ENCODE assay signal across 9 mouse cellular contexts in the genomic region with DNA sequence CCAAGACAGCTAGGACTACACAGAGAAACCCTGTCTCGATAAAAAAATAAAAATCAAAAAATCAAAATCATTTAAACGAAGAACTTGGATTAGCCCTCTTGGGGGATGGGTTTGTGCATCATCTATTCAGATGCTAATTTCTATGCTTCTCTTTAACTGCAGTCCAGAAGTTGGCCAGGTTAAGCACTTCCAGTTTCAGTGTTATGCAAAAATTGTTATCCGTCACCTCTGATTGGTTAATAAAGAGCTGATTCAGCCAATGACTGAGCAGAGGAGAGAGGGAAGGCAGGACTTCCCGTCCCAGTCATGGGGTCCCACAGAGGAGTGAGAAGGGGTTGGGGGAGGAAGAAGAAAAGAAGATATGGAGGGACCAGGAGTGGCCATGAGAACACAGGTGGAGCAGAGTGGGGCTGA. TPM values are rescaled to one million over a fixed set of nuclear protein-coding genes. Genes with fewer than 3 reads are reported as not detected.
DNase-seq lines count a peak whose midpoint lies in the region; ATAC-seq and TF ChIP-seq lines count a peak whose summit lies in the region.
"Had no signal": no experiment of that assay in that cellular context is flagged by ENCODE, and none has a peak within 500 bp of the region (broad histone marks: within the 10 kb centered on the region; RNA-seq: fewer than 3 reads in every experiment).

No protein-coding gene starts in this region.

- H3K9me3 ChIP-seq in forebrain, embryonic 11.5 days (ENCODE audit: control insufficient read depth, low read length): no peaks in the 10 kb centered on the region
- no peaks in the 10 kb centered on the region for H3K9me3 ChIP-seq in forebrain, embryonic 16.5 days (ENCODE audit: control insufficient read depth, low read length)
- H3K9me3 ChIP-seq in liver, embryonic 13.5 days (replicated peaks): no peaks in the 10 kb centered on the region
- H3K9me3 ChIP-seq in stomach, postnatal 0 days (ENCODE audit: control insufficient read depth, low read length): no peaks in the 10 kb centered on the region

- H3K4me1 ChIP-seq in forebrain, embryonic 11.5 days (replicated peaks; ENCODE audit: control insufficient read depth, insufficient read depth, low read length): peaks cover 2% of the 10 kb centered on the region; the same call in 1 of the 2 replicates
- H3K4me1 ChIP-seq in forebrain, embryonic 16.5 days (replicated peaks; ENCODE audit: control insufficient read depth, insufficient read depth, low read length): peaks cover 31% of the 10 kb centered on the region
- H3K4me1 ChIP-seq in testis, adult 2 months (ENCODE audit: control insufficient read depth, insufficient read depth, low read length): peaks cover 3% of the 10 kb centered on the region; the same call in 1 of the 2 replicates
- H3K4me1 ChIP-seq in liver, embryonic 13.5 days (replicated peaks): peaks cover 48% of the 10 kb centered on the region
- H3K4me1 ChIP-seq in stomach, postnatal 0 days (replicated peaks; ENCODE audit: control insufficient read depth, insufficient read depth): 0 out of 2 replicates have a peak, but pooled peaks cover 2% of the 10 kb centered on the region

- no peak for DNase-seq in forebrain, embryonic 11.5 days (ENCODE audit: low spot score)
- no peak for DNase-seq in testis, postnatal 10 days (ENCODE audit: low spot score)
- peak; percentile 44 for DNase-seq in liver, embryonic 13.5 days
- DNase-seq in stomach, postnatal 0 days (ENCODE audit: low spot score): no peak
- no peak for DNase-seq in cerebellum, adult 11-12 months
- DNase-seq in right cerebral cortex, adult 2 months (ENCODE audit: low spot score in 2 of 2): no peak
- DNase-seq: cerebellum, adult 11 months had no signal

- H3K36me3 ChIP-seq in forebrain, embryonic 11.5 days (ENCODE audit: control insufficient read depth, insufficient read depth, low read length): peaks cover 4% of the 10 kb centered on the region; the same call in 1 of the 2 replicates
- no peaks in the 10 kb centered on the region for H3K36me3 ChIP-seq in forebrain, embryonic 16.5 days (ENCODE audit: control insufficient read depth, insufficient read depth)
- peaks cover 1% of the 10 kb centered on the region; the same call in 1 of the 2 replicates for H3K36me3 ChIP-seq in testis, adult 2 months (ENCODE audit: control insufficient read depth, insufficient read depth, low read length)
- peaks cover 19% of the 10 kb centered on the region for H3K36me3 ChIP-seq in liver, embryonic 13.5 days
- H3K36me3 ChIP-seq in stomach, postnatal 0 days (ENCODE audit: control insufficient read depth, insufficient read depth, low read length): peaks cover 3% of the 10 kb centered on the region; the same call in 1 of the 2 replicates

- ATAC-seq in forebrain, embryonic 11.5 days (replicated peaks; ENCODE audit: low FRiP score): no peak
- ATAC-seq in forebrain, embryonic 16.5 days: no peak
- ATAC-seq in liver, embryonic 13.5 days (ENCODE audit: low read depth): no peak
- peak; percentile 32 for ATAC-seq in stomach, postnatal 0 days (ENCODE audit: low FRiP score, low TSS enrichment)

- H3K27ac ChIP-seq in forebrain, embryonic 11.5 days (ENCODE audit: low read depth, low read length): no peak overlapping the region
- no peak overlapping the region for H3K27ac ChIP-seq in forebrain, embryonic 16.5 days (ENCODE audit: low read length)
- no peak overlapping the region for H3K27ac ChIP-seq in testis, adult 2 months (ENCODE audit: control insufficient read depth, insufficient read depth, low read depth, low read length)
- H3K27ac ChIP-seq in liver, embryonic 13.5 days: no peak overlapping the region; the same call in 1 of the 2 replicates
- peak overlapping the region; percentile 76; the same call in 1 of the 2 replicates for H3K27ac ChIP-seq in stomach, postnatal 0 days (replicated peaks)

- H3K4me3 ChIP-seq in forebrain, embryonic 11.5 days (ENCODE audit: low read depth, low read length): no peak overlapping the region
- H3K4me3 ChIP-seq in forebrain, embryonic 16.5 days (replicated peaks; ENCODE audit: low read length): no peak overlapping the region
- peak overlapping the region; percentile 37; the same call in 1 of the 2 replicates for H3K4me3 ChIP-seq in testis, adult 2 months (ENCODE audit: control insufficient read depth, low read depth, low read length)
- H3K4me3 ChIP-seq in liver, embryonic 13.5 days (replicated peaks): peak overlapping the region; percentile 30
- H3K4me3 ChIP-seq in stomach, postnatal 0 days (ENCODE audit: low read depth, low read length): no peak overlapping the region

- TF ChIP-seq CTCF in testis, adult 2 months (IDR thresholded peaks at IDR 0.05; ENCODE audit: control insufficient read depth, insufficient read depth, insufficient replicate concordance, low read depth, low read length): no peak
- no peak for TF ChIP-seq CTCF in stomach, postnatal 0 days (IDR thresholded peaks at IDR 0.05; ENCODE audit: low read depth)

- WGBS in forebrain, embryonic 11.5 days: 69% methylated on average over 4 of the region's 4 CpGs
- 57% methylated on average over 4 of the region's 4 CpGs for WGBS in forebrain, embryonic 16.5 days
- 44% methylated on average over 4 of the region's 4 CpGs for WGBS in liver, embryonic 13.5 days (ENCODE audit: insufficient replicate concordance)
- 66% methylated on average over 4 of the region's 4 CpGs for WGBS in stomach, postnatal 0 days

- no peaks in the 10 kb centered on the region for H3K27me3 ChIP-seq in forebrain, embryonic 11.5 days (ENCODE audit: control insufficient read depth, insufficient read depth, low read length)
- no peaks in the 10 kb centered on the region for H3K27me3 ChIP-seq in forebrain, embryonic 16.5 days (replicated peaks; ENCODE audit: control insufficient read depth, insufficient read depth, low read length)
- no peaks in the 10 kb centered on the region for H3K27me3 ChIP-seq in testis, adult 2 months (ENCODE audit: control insufficient read depth, insufficient read depth, low read length)
- H3K27me3 ChIP-seq in liver, embryonic 13.5 days: no peaks in the 10 kb centered on the region
- H3K27me3 ChIP-seq in stomach, postnatal 0 days (ENCODE audit: control insufficient read depth, insufficient read depth, low read length): no peaks in the 10 kb centered on the region

- H3K9ac ChIP-seq in forebrain, embryonic 11.5 days (ENCODE audit: low read length): no peak overlapping the region
- H3K9ac ChIP-seq in forebrain, embryonic 16.5 days (replicated peaks; ENCODE audit: low read depth, low read length): no peak overlapping the region
- H3K9ac ChIP-seq in liver, embryonic 13.5 days: peak overlapping the region; percentile 10; the same call in 1 of the 2 replicates
- H3K9ac ChIP-seq in stomach, postnatal 0 days (ENCODE audit: low read length): no peak overlapping the region

- no peak for TF ChIP-seq POLR2A in testis, adult 2 months (IDR thresholded peaks at IDR 0.05; ENCODE audit: control insufficient read depth, low read depth, low read length)

- H3K4me2 ChIP-seq in forebrain, embryonic 11.5 days (ENCODE audit: low read depth, low read length, severe bottlenecking): 0 out of 2 replicates have a peak overlapping the region, but pooled peaks have one; percentile 11
- H3K4me2 ChIP-seq in forebrain, embryonic 16.5 days (ENCODE audit: low read length): no peak overlapping the region
- H3K4me2 ChIP-seq in liver, embryonic 13.5 days: peak overlapping the region; percentile 80
- no peak overlapping the region; the same call in 1 of the 2 replicates for H3K4me2 ChIP-seq in stomach, postnatal 0 days (replicated peaks; ENCODE audit: low read depth)

- TF ChIP-seq EP300 in stomach, postnatal 0 days (optimal IDR thresholded peaks at IDR 0.05): no peak

RNA-seq across cellular contexts. Expression of gene Supt6, which starts 1.9 kb away (rescaled TPM):
- 33.7 and 34.0 TPM in 2 replicates for polyA plus RNA-seq in forebrain, embryonic 11.5 days (2014; fragmentation: Nextera tagmentation; extraction: Ambion mirVana)
- 33.7 and 34.6 TPM in 2 replicates for polyA plus RNA-seq in forebrain, embryonic 16.5 days (2015; fragmentation: Nextera tagmentation; extraction: Ambion mirVana)
- polyA plus RNA-seq in testis, adult 2 months (2012; rRNA removed): 20.1 and 22.2 TPM in 2 replicates
- 9.8 and 12.3 TPM in 2 replicates for polyA plus RNA-seq in liver, embryonic 13.5 days (2015; fragmentation: Nextera tagmentation; extraction: Ambion mirVana)
- polyA plus RNA-seq in stomach, postnatal 0 days (2015; fragmentation: Nextera tagmentation; extraction: Ambion mirVana): 11.1 and 11.7 TPM in 2 replicates

RNA-seq across cellular contexts. Expression of gene Sdf2, which starts 2.2 kb away (rescaled TPM):
- 41.0 and 52.3 TPM in 2 replicates for polyA plus RNA-seq in forebrain, embryonic 11.5 days (2014; fragmentation: Nextera tagmentation; extraction: Ambion mirVana)
- 71.8 and 73.0 TPM in 2 replicates for polyA plus RNA-seq in forebrain, embryonic 16.5 days (2015; fragmentation: Nextera tagmentation; extraction: Ambion mirVana)
- 34.2 and 35.3 TPM in 2 replicates for polyA plus RNA-seq in testis, adult 2 months (2012; rRNA removed)
- 29.6 and 29.8 TPM in 2 replicates for polyA plus RNA-seq in liver, embryonic 13.5 days (2015; fragmentation: Nextera tagmentation; extraction: Ambion mirVana)
- polyA plus RNA-seq in stomach, postnatal 0 days (2015; fragmentation: Nextera tagmentation; extraction: Ambion mirVana): 103 and 106 TPM in 2 replicates

RNA-seq across cellular contexts. Expression of gene 2610507B11Rik, which starts 13.8 kb away (rescaled TPM):
- polyA plus RNA-seq in forebrain, embryonic 11.5 days (2014; fragmentation: Nextera tagmentation; extraction: Ambion mirVana): 75.1 and 84.6 TPM in 2 replicates
- polyA plus RNA-seq in forebrain, embryonic 16.5 days (2015; fragmentation: Nextera tagmentation; extraction: Ambion mirVana): 56.4 and 58.6 TPM in 2 replicates
- polyA plus RNA-seq in testis, adult 2 months (2012; rRNA removed): 125 and 133 TPM in 2 replicates
- polyA plus RNA-seq in liver, embryonic 13.5 days (2015; fragmentation: Nextera tagmentation; extraction: Ambion mirVana): 33.6 and 42.8 TPM in 2 replicates
- 54.4 and 74.9 TPM in 2 replicates for polyA plus RNA-seq in stomach, postnatal 0 days (2015; fragmentation: Nextera tagmentation; extraction: Ambion mirVana)

RNA-seq across cellular contexts. Expression of gene BC030499, which starts 42.9 kb away (rescaled TPM):
- polyA plus RNA-seq in forebrain, embryonic 11.5 days (2014; fragmentation: Nextera tagmentation; extraction: Ambion mirVana): 0.21 and 0.87 TPM in 2 replicates
- polyA plus RNA-seq in forebrain, embryonic 16.5 days (2015; fragmentation: Nextera tagmentation; extraction: Ambion mirVana): not detected in 2 replicates
- polyA plus RNA-seq in testis, adult 2 months (2012; rRNA removed): 0.22 and 0.28 TPM in 2 replicates
- polyA plus RNA-seq in liver, embryonic 13.5 days (2015; fragmentation: Nextera tagmentation; extraction: Ambion mirVana): 0.06 TPM in 1 of 2 replicates, not detected in the other
- polyA plus RNA-seq in stomach, postnatal 0 days (2015; fragmentation: Nextera tagmentation; extraction: Ambion mirVana): not detected in 2 replicates

RNA-seq across cellular contexts. Expression of gene Spag5, which starts 53.6 kb away (rescaled TPM):
- polyA plus RNA-seq in forebrain, embryonic 11.5 days (2014; fragmentation: Nextera tagmentation; extraction: Ambion mirVana): 75.5 and 76.1 TPM in 2 replicates
- 21.6 and 22.1 TPM in 2 replicates for polyA plus RNA-seq in forebrain, embryonic 16.5 days (2015; fragmentation: Nextera tagmentation; extraction: Ambion mirVana)
- polyA plus RNA-seq in testis, adult 2 months (2012; rRNA removed): 54.3 and 56.0 TPM in 2 replicates
- 30.3 and 32.6 TPM in 2 replicates for polyA plus RNA-seq in liver, embryonic 13.5 days (2015; fragmentation: Nextera tagmentation; extraction: Ambion mirVana)
- polyA plus RNA-seq in stomach, postnatal 0 days (2015; fragmentation: Nextera tagmentation; extraction: Ambion mirVana): 4.4 and 5.7 TPM in 2 replicates

Comparison
In these comparisons a context has a peak if more than half of its experiments do, and no peak if none do; other contexts are left out.
1. H3K4me2 ChIP-seq: peak in forebrain, embryonic 11.5 days (single experiment) and liver, embryonic 13.5 days (single experiment); none in forebrain, embryonic 16.5 days (single experiment) and stomach, postnatal 0 days (single experiment).
2. H3K4me3 ChIP-seq: peak in testis, adult 2 months (single experiment) and liver, embryonic 13.5 days (single experiment); none in forebrain, embryonic 11.5 days (single experiment), forebrain, embryonic 16.5 days (single experiment) and stomach, postnatal 0 days (single experiment).